Mouse (Mus musculus): ENCODE results near the gene Rasgef1b.

Rasgef1b gene

GRCm38 (mm10) chr5:99402784-99403183, 326.1 kb downstream of the Rasgef1b start:
- no peak for DNase-seq (ENCODE audit: low read depth, low spot score)

GRCm38 (mm10) chr5:99402297-99402696, 326.6 kb downstream of the Rasgef1b start:
- DNase-seq (ENCODE audit: low read depth, low spot score): no peak

- DNase-seq (ENCODE audit: low read depth, low spot score): no peak
Measured at GRCm38 (mm10) chr5:99399855-99400626, 328.8 kb downstream of the Rasgef1b start.

- no peak for DNase-seq (ENCODE audit: low read depth, low spot score)
Measured at GRCm38 (mm10) chr5:99398472-99399070, 330.3 kb downstream of the Rasgef1b start.

- DNase-seq (ENCODE audit: low read depth, low spot score): no peak
Measured at GRCm38 (mm10) chr5:99394578-99394977, 334.3 kb downstream of the Rasgef1b start.

- DNase-seq (ENCODE audit: low read depth, low spot score): no peak
Measured at GRCm38 (mm10) chr5:99391525-99391924, 337.3 kb downstream of the Rasgef1b start.

GRCm38 (mm10) chr5:99390776-99391175, 338.1 kb downstream of the Rasgef1b start:
- no peak for DNase-seq (ENCODE audit: low read depth, low spot score)

GRCm38 (mm10) chr5:99390314-99390713, 338.6 kb downstream of the Rasgef1b start:
- no peak for DNase-seq (ENCODE audit: low read depth, low spot score)

GRCm38 (mm10) chr5:99388585-99389250, 340.1 kb downstream of the Rasgef1b start:
- DNase-seq (ENCODE audit: low read depth, low spot score): no peak

GRCm38 (mm10) chr5:99388131-99388530, 340.7 kb downstream of the Rasgef1b start:
- DNase-seq (ENCODE audit: low read depth, low spot score): no peak

GRCm38 (mm10) chr5:99387185-99387981, 341.5 kb downstream of the Rasgef1b start:
- DNase-seq (ENCODE audit: low read depth, low spot score): no peak

- no peak for DNase-seq (ENCODE audit: low read depth, low spot score)
Measured at GRCm38 (mm10) chr5:99386246-99386845, 342.5 kb downstream of the Rasgef1b start.

- no peak for DNase-seq (ENCODE audit: low read depth, low spot score)
Measured at GRCm38 (mm10) chr5:99385737-99386136, 343.1 kb downstream of the Rasgef1b start.

- DNase-seq (ENCODE audit: low read depth, low spot score): no peak
Measured at GRCm38 (mm10) chr5:99385090-99385489, 343.8 kb downstream of the Rasgef1b start.

GRCm38 (mm10) chr5:99383783-99384281, 345.0 kb downstream of the Rasgef1b start:
- no peak for DNase-seq (ENCODE audit: low read depth, low spot score)

GRCm38 (mm10) chr5:99382786-99383185, 346.1 kb downstream of the Rasgef1b start:
- DNase-seq (ENCODE audit: low read depth, low spot score): no peak

- DNase-seq (ENCODE audit: low read depth, low spot score): no peak
Measured at GRCm38 (mm10) chr5:99381639-99382038, 347.2 kb downstream of the Rasgef1b start.

GRCm38 (mm10) chr5:99380882-99381281, 348.0 kb downstream of the Rasgef1b start:
- DNase-seq (ENCODE audit: low read depth, low spot score): no peak

- DNase-seq (ENCODE audit: low read depth, low spot score): no peak
Measured at GRCm38 (mm10) chr5:99380166-99380565, 348.7 kb downstream of the Rasgef1b start.

- peak; percentile 39 for DNase-seq (ENCODE audit: low read depth, low spot score)
Measured at GRCm38 (mm10) chr5:99378437-99379226, 350.2 kb downstream of the Rasgef1b start.

All from R1 (cell line).